Mouse (Mus musculus): ENCODE measurements around the gene Rab20.
"Not testable (repeated sequence)": the region's sequence is repeated elsewhere in the genome, so short reads cannot be mapped to it uniquely, and the experiment has no call there.

Gene Rab20

DNA sequence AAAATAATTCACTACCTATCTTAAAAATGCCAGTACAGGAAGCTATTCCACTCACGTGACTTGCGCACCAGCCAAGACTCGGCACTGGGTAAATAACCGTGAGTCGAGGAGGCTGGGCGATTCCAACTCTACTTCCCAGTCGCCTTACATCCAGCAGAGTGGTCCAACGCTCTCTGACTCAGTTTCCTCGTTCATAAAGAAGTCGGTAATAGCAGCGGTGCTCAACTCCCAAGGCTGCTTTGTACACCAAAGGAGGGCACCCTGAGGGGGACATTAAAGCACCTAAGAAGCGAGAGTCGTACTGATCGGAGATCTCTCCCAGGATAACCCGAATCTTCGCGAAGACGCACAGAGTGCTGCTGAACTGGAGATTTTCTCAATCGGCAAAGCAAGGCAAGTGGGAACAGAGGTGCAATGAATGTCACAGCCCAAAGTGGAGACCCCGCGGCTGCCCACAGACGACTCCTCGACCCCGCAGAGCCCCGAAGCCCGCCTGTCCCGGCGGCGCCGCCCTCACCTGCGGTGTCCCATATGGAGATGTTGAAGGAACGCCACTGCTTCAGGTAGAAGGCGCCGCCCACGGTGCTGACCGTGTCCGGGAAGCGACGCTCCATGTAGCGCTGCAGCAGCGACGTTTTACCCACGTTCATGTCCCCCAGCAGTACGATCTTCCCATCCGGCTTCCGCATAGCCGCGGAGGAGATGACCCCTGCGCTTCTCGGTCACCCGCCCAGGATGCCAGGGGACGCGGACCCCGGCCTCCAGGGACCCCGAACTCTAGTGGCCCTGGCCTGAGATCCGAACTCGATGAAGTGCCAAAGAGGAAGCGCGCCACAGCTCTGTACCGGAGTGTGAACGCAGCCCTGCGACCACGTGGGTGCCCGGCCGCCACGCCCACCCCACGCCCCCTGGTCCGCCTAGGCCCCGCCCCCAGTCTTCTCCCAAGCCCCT, at the start of gene Rab20:
Gene Rab20 (minus strand): TSS at position 900 of the 951 bp plus-strand sequence.
- DNase-seq = peak; percentile 32

DNA sequence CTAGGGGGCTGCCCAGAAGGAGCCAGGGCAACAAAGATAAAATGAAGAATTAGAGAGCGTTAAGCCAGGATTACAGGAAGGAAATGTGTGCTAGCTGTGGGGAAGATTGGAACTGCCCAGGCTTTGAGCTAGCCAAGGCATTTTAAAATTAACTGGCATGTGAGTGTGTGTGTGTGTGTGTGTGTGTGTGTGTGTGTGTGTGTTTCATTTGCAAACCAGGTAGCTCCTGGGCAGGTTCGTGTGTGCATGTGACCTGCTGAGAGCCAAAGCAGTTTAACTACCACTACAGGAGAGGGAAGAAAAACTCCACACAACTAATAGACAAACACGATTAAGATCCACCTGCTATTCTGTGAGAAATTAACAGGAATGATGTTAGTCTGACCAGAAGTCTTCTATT, 44.8 kb upstream of the Rab20 start:
- no peak for DNase-seq

DNA sequence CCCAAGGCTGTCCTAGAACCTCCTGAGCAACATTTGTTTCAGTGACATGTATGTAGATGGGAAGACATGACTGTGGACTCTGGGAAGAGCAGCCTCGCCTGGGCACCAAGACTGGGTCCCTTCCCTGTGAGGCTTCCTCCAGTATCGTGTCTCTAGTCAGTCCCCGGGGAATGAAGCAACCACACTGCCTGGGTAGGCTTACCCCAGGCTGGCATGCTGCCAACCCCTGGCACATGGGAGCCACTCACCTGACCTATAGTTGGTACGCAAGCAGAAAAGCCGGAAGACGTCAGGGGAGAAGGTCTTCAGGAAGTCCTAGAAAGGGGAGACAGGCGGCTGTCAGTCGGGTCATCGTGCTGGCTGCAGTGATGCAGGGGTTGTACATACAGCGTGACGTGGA, 40.2 kb upstream of the Rab20 start:
- no peak for DNase-seq

DNA sequence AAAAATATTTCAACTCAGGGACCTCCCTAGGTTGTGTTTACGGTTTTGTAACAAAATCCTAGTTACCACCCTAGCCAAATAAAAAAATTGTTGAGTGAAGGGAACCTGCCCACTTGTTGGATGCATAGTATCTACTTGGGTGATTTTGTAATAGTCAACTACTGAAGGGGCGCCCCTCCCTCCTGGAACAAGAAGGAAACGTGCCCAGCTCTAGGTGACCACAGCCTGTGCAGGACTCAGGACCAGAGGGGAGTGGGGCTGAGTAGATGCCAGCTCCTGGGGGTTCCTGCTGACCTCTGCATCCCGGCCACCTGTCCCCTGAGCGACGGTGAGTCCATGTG, 39.5 kb upstream of the Rab20 start:
- no peak for DNase-seq

DNA sequence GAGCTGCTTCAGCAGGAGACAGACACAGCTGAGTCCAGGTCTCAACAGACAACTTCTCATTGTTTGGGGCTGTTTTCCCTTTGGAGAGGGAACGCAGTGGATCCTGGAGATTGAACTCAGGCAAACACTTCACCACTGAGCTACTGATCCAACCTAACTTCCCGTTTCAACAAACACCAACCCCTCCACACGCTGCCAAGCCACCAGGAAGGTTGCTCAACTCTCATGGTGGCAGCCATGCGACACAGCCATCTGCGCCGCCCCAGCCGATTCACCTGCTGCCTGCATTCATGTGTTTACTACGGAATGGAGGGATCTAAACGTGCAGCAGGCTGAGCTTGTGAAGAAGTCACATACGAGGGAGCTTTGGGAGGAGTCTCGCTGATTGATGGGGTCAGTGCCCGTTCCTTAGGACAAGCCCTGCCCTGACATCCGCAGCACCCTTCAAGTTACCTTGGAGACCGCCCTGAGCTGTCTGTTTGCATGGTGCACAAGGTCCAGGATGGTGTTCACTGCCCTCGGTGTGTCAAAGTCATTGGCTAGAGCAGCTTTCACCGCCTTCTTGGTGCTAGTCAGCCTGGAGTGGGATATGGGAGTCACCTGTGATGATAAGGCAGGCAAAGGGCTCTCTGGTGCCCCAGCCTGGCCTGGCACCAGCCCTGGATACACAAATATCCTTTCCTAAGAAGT, 39.0 kb upstream of the Rab20 start:
- DNase-seq = no peak

DNA sequence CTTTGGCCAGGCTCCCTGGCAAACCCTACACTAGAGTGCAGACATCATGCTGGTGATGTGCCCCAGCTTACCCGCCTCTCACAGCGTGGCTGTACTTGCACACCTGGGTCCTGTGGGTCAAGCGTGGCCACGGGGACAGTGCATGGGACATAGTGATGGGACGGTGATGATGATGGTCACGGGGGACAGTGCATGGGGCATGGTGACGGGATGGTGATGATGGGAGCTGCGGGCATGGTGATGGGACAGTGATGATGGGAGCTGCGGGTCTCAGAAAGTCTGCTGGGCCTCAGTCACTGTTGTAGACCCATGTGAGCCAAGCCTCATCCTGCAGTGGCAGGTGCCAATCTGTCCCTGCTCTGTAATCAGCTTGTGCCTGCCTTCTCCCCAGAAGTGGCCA, 37.8 kb upstream of the Rab20 start:
- DNase-seq = no peak

DNA sequence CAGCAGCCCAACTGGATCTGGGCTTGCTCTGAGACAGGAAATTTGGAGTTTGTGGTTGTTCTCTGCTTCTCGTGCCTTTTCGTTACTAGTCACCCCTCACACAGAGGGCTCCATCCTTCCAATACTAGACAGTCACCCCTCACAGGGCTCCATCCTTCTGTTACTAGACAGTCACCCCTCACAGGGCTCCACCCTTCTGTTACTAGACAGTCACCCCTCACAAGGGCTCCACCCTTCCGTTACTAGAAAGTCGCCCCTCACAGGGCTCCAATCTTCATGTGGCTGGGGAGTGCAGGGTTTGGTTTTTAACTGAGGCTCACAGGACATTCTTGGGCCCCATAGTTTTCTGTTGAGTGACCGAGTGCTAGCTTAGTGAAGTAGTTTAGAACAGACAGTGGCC, 34.7 kb upstream of the Rab20 start:
- no peak for DNase-seq

DNA sequence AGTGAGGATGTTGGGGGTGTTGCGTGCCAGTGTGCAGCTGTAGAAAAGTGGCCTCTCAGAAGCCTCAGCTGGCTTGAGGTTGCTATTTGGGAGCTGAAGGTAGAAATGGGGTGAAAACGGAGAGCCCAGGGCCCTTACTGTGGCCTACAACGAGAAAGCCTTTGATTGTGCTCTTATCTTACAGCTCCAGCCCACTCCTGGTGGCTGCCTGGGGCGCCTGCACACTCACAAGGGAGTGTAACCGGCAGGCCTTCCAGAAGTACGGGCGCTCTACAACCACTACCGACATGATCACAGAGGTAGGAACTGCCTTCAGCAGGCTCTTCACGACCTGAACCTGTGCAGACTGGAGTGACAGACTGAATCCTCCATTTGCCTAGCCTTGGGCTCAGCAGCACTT, 34.2 kb upstream of the Rab20 start:
- no peak for DNase-seq

DNA sequence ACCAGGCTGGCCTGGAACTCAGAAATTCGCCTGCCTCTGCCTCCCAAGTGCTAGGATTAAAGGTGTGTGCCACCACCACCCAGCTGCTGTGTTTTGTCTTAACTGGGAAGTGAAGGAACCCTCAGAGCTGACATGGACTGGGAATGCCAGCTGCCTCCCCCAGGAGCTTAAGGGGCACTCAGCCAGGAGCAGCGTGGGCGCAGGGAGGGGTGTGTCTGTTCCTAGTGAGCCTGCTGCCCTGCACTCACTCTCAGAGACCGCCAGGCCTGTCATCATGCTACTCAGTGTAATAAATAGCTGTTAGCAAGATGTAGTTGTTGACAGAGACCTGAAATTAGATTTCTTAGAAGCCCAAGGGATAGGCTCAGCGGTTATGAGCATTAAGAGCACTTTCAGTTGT, 32.5 kb upstream of the Rab20 start:
- DNase-seq = no peak

DNA sequence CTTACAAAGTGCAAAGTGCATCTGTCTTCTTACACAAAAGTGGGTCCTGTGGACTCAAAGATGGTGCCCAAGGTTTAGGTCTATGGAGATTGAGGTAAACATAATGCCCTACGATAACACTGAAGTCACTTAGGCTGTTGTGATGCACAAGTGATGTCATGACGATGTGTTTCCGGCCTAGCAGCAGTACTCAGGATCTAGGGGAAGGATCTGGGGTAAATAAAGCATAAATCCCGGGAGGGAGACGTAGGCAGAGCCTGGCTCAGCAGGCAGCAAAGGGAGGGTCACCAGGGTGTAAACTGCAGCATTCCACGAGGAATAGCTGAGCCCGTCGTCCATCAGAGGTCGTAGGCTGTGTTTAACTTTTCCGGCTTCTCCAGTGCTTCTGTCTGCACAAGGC, 30.4 kb upstream of the Rab20 start:
- DNase-seq = no peak

DNA sequence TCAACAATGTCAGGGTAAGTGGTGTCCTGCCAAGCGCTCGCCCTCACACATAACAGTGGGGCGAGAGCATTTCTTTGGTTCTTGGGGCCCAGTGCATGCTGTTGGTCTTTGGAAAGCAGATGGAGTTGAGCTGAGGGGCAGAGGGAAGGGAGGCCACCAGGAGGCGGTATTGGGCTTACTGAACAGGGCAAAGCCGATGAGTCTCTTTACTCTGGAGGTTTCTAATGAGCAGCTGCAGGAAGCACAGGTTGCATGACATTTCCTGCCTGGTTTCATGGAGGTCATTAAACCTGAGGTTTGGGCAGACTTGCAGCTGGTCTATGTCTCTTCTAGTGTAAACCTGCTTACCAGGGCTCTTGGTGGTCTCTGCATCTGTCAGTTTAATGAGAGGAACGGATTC, 28.3 kb upstream of the Rab20 start:
- peak; percentile 81 for DNase-seq

DNA sequence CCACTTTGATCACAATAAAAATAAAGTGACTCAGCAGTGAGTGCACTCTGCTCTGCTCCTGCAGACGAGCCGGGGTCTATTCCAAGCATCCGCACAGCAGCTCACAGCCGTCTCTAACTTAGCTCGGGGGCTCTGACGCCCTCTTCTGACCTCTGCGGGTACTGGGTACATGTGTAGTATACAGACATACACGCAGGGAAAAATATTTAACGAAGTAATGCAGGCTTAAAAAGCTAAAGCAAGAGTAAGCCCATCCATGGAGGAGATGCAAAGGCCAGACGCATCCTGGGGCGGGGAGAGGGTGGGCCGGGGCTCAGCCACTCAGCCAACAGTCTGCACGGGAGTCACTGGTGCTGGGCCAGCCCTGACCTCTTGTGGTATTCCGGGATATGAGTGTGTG, 27.6 kb upstream of the Rab20 start:
- DNase-seq = no peak

DNA sequence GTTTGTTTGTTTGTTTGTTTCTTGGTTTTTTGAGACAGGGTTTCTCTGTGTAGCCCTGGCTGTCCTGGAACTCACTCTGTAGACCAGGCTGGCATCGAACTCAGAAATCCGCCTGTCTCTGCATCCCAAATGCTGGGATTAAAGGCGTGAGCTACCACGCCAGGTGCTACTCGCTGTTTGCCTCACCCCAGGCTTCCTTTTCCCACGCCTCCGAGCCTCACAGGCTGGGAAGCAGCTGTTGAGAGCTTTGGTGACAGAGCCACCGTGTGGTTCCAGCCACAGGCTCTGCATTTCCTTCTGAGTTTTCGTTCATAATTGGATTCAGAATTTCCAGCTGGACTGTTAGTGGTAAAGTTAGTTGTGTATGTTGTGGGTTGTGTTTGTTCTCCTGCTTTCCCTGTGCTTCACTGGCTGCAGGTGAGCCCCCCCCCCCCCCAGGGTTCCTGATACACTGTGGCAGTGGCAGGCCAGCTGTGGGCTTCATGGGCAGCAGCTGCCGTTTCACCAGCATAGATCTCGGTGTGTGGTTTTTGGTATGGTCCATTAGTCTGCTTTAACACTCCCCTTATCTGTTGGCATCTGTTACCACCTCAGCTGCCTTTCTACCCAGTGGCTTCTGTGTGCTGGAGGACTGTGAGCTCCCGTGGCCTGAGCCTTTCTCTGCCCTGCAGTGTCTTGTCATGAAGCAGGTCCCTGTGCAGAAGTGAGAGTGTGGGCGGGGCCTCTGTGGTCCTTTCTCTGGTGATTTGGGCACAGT, 25.1 kb upstream of the Rab20 start:
- no peak for DNase-seq

DNA sequence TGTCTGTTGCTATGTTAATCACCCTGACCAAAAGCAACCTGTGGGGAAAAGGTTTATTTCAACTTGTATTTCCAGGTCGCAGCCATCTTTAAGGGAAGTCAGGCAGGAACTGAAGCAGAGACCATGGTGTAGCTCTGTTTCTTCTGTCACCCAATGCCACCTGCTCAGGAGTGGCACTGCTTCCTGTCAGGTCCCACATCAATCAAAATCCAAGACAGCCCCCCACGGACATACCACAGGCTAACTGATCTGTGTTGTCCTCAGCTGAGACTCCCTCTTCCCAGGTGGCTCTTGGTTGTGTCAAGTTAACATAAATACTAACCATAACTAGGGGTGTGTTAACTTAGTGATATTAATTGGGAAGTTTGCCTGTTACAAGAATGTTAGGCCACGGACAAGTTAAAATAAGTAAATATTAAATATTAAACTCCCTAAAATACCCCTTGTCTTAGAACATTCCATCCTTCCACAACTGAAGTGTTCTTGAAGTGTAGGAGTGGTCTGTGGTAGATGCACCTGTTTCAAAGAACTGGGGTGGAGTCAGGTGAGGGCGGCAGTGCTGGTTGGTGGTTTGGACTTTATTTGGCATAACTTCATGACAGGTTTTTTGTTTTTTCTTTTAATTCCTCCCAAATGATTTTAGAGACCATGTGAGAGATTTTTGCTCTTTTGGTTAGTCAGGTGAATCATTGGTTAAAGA, 20.4 kb upstream of the Rab20 start:
- DNase-seq = peak; percentile 35

DNA sequence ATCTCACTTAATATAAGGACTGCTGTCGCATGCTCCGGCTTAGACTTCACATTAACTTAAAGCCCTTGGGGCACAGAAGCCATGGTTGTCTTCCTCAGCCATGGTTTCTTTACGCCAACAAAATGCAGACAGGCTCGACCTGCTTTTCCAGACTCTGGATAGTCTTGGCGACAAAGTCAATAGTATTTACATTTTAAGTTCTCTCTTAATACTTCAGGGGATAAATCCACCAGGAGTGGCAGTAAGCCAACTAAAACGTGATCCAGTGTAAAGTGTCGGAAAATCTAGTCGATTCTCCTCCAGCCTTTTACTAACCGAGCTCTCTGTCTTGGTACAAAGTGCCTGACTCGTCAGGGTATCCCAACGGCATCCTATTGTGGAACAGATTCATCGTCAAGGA, 19.8 kb upstream of the Rab20 start:
- no peak for DNase-seq

DNA sequence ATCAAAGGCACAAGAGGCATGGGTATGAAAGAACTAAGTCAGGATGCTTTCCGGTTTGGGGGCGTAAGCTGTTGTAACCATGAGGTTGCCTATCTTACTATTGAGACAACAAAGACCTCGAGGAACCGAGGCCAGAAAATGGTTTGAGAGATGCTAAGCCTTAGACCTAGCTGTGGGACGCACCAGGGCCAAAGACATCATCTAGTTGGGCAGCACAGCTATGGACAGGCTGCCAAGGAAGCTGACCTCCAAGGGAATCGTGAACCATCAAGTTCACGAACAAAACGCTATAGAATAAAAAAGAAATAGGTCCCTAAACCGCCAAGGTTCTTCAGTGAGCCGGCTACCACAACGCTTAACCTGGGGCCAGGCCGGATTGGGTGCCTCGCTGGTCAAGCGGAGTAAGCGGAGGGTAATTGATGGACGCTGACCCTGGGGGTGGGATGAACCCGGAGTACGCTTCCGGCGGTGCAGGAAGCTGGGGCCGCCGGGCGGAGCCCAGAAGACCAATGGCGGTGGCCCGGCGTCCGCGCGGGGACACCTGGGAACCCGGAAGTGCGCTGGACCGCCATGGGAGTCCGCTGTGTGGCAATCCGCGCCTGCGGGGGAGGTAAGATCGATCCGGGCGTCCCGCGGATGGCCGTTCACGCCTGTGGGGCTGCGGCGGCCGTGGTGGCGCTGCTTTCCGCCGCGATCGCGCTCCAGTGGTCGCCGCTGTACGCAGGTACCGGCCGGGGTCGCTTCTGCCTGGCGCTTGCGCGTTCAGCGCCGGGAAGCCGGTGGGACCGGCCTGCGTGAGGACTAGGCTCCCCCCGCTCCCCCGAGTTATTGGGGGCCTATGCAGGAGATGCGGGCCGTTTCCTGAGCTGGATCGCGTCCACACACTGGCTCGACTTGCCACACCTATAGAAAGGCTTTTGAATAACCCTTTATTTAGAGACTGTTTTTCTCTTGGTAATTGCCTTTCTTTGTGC, 18.8 kb upstream of the Rab20 start, which contains the start of gene Naxd:
Gene Naxd (plus strand): TSS at position 490 of the 974 bp plus-strand sequence.
- DNase-seq = peak; percentile 88

DNA sequence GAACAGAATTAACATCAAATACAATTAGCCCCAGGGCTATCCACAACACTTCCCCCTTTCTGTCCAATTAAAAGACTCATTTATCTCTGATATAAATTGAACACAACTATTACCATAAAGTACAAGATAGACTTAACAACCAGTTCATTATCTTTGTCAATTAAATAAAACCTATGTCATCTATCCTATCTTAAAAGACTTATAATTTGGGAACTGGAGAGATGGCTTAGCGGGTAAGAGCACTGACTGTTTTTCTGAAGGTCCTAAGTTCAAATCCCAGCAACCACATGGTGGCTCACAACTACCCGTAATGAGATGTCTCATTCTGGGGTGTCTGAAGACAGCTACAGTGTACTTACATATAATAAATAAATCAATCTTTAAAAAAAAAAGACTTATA, 13.8 kb upstream of the Rab20 start:
- not testable (repeated sequence) for DNase-seq

DNA sequence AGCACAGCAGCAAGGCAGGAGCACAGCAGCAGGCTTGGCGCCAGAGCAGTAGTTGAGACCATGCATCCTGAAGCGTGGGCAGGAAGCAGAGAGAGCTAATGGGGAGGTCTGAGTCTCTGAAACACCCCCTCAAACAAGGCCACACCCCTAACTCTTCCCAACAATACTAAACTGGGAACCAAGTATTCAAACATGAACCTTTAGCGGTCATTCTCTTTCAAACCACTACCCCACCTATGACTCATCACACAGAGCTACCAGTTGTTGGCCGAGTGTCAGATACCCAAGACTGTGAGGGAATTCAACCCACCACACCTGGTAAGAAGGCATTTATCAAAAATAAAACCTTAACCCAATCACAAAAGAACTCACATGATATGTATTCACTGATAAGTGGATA, 8.7 kb upstream of the Rab20 start:
- DNase-seq = no peak

DNA sequence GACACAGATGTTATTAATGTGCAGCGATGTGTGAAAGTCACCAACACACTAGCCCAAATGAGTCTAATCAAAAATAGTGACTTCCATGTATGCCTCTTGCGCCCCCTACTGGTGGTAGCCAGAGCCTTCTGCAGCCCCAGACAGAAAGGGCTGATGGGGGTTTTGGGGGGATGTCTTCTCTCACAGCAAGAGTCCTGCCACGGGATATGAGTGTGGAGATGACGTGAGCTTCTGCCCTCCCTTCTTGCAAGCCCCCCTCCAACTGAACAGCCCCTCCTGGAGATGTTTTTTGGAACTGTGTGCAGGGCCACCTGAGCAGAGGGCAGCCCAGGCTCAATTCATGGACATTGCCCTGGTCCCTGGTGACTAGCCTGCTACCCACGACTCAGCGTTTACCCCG, 7.6 kb upstream of the Rab20 start:
- peak; percentile 67 for DNase-seq

DNA sequence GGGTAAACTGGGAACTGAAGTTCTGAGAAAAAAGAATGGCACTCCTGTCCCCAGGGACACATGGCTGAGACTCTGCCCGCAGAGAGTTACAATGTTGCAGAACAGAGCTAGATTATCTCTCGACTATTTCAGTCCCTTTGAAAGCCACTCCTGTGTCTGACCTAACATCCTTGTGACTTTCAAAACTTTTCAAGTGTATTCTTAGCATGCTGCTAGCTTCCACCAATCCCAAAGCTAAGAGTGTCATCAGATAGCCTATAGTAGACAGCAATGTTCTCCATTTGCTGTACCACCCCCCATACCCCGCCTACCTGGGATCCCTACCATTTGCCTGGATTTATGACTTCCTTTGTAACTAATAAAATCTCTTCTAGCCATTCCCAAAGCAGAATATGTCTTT, 4.0 kb upstream of the Rab20 start:
- no peak for DNase-seq

DNA sequence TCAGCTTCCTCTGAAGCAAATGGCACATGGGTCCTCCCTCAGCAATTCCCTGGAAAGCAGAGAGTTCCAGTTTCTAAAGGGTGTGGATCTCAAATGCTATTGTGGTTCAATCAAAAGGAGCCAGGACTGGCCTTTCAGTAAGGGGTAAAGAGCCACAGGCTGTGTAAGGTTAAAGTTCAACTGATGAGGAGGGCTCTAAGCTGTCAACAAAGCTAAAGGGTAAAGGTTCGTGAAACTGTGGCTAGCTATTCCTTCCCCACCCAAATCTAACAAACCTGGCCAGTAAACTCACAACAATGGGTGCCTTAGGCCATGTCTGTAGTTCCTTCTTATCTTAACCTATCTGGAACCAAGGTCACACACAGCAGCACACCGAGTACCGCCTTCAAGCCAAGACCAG, 3.4 kb upstream of the Rab20 start:
- DNase-seq = no peak

DNA sequence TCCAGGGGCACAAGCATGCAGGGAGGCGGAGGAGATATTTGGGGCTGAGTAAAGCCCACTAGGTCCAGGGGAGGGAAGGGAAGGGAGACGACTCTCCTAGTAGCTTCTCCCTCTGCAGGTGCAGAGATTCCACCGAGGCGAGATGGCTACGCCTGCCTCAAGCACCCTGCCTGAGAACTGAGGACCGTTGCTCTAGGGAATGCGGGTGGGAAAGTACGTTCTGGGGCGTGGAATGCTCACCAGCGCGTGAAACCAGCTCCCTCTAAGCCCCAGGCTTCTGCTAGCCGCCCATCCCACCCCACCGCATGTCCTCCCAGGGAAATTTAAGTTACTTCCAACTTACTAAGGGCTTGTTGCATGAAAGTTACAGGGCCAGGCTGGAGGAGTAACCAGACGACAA, 1.1 kb upstream of the Rab20 start:
- no peak for DNase-seq

Measured in thymus, postnatal 25 days (tissue).